Mouse (Mus musculus) spleen, adult 2 months (tissue): ENCODE measurements around the gene B4galt4. TPM values are rescaled to one million over a fixed set of nuclear protein-coding genes. Genes with fewer than 3 reads are reported as not detected.

ENCODE experiments used
- DNase-seq, 2 experiments: peaks; one replicate each; pipeline versions ENCODE4 v3.0.0 to v3.0.0-alpha.2; 2012 to 2021; ENCODE audit warnings: low spot score in 2 of 2, low read depth in 1 of 2
- H3K27ac ChIP-seq: fragments of 200-500 bp; 2 replicates; pipeline ENCODE4 v1.5.1; 2012; ENCODE audit warnings: low read length, inconsistent platforms; ENCODE audit not compliant: insufficient read depth
- H3K27me3 ChIP-seq: fragments of 200-500 bp; 2 replicates; pipeline ENCODE4 v1.6.1; 2012; ENCODE audit warnings: mild to moderate bottlenecking, moderate library complexity, low read length, inconsistent platforms; ENCODE audit not compliant: control insufficient read depth, insufficient read depth
- H3K36me3 ChIP-seq: fragments of 200-500 bp; 2 replicates; pipeline ENCODE4 v1.6.1; 2012; ENCODE audit warnings: mild to moderate bottlenecking, low read length, inconsistent platforms; ENCODE audit not compliant: control insufficient read depth, insufficient read depth
- H3K4me1 ChIP-seq: fragments of 200-500 bp; 2 replicates; pipeline ENCODE4 v1.6.1; 2011; ENCODE audit warnings: inconsistent platforms; ENCODE audit not compliant: control insufficient read depth, insufficient read depth, insufficient read length
- H3K4me3 ChIP-seq: fragments of 200-500 bp; 2 replicates; pipeline ENCODE4 v1.5.1; 2011; ENCODE audit warnings: mild to moderate bottlenecking, inconsistent platforms; ENCODE audit not compliant: insufficient read depth, insufficient read length; ENCODE audit errors: extremely low read depth
- CTCF ChIP-seq: fragments of 200-500 bp; IDR thresholded peaks from 2 replicates; pipeline ENCODE4 v1.5.1; 2011; ENCODE audit warnings: mild to moderate bottlenecking, inconsistent platforms; ENCODE audit not compliant: insufficient read depth, insufficient read length, insufficient replicate concordance; ENCODE audit errors: extremely low read depth
- POLR2A ChIP-seq: fragments of 200-500 bp; IDR thresholded peaks from 2 replicates; pipeline ENCODE4 v1.6.1; 2011; ENCODE audit warnings: low read depth, low read length, inconsistent platforms
- WGBS: fragments of 180-500 bp; shearing (Covaris S2); methylation state at CpG from one replicate; pipeline ENCODE4 v1.1.7; 2018; 5-methylcytosine and 5-hydroxymethylcytosine counted together
- polyA plus RNA-seq: library from polyadenylated mRNA; depleted of rRNA; stranded (reverse); fragments of >200 nt; gene quantifications from 2 replicates; pipeline ENCODE4 v1.2.3, GENCODE M21; 2012; rRNA removed

Gene B4galt4
- polyA plus RNA-seq, result 1.5 and 2.3 TPM in 2 replicates

- DNase-seq, result peak in 1 of 2 experiments; percentile 27
Observed at GRCm38 (mm10) chr16:38742113-38742658, at the start of gene B4galt4. TSS of gene B4galt4 (plus strand) at chr16:38742264.

GRCm38 (mm10) chr16:38694906-38695540, 47.0 kb upstream of the B4galt4 start:
- Histone ChIP-seq H3K27me3 (no peaks in the 10 kb centered on the region), H3K4me1 (no peaks in the 10 kb centered on the region), H3K36me3 (no peaks in the 10 kb centered on the region), H3K4me3 (no peak overlapping the region), H3K27ac (no peak overlapping the region)
- whole genome bisulfite sequencing, result 69% methylated on average over 6 of the region's 6 CpGs
- DNase-seq, result no peak
- no peak for TF ChIP-seq POLR2A

More at GRCm38 (mm10) chr16:38742113-38742658, at the start of gene B4galt4:
- Histone ChIP-seq H3K4me1 (peaks cover 3% of the 10 kb centered on the region; the same call in 1 of the 2 replicates), H3K36me3 (no peaks in the 10 kb centered on the region), H3K4me3 (peak within 1 kb of the TSS; percentile 63), H3K27ac (no peak within 1 kb of the TSS), H3K27me3 (no peaks in the 10 kb centered on the region)
- TF ChIP-seq CTCF (no peak), POLR2A (no peak)
- under 1% methylated on average over 69 of the region's 69 CpGs for WGBS

GRCm38 (mm10) chr16:38695557-38695956, 46.5 kb upstream of the B4galt4 start:
- H3K36me3 ChIP-seq, result no peaks in the 10 kb centered on the region
- DNase-seq, result no peak
- TF ChIP-seq POLR2A (no peak), CTCF (no peak)
- 79% methylated on average over 5 of the region's 5 CpGs for WGBS
- no peak overlapping the region for H3K4me3 ChIP-seq
- no peaks in the 10 kb centered on the region for H3K4me1 ChIP-seq
- H3K27ac ChIP-seq, result no peak overlapping the region
- H3K27me3 ChIP-seq, result no peaks in the 10 kb centered on the region

- DNase-seq, result no peak
- Histone ChIP-seq H3K27me3 (no peaks in the 10 kb centered on the region), H3K4me1 (no peaks in the 10 kb centered on the region), H3K27ac (no peak overlapping the region), H3K36me3 (no peaks in the 10 kb centered on the region), H3K4me3 (no peak overlapping the region)
- WGBS, result 92% methylated on average over 5 of the region's 5 CpGs
- TF ChIP-seq POLR2A (no peak), CTCF (no peak)
Observed at GRCm38 (mm10) chr16:38697611-38698010, 44.5 kb upstream of the B4galt4 start.

- 78% methylated on average over 16 of the region's 16 CpGs for WGBS
- no peaks in the 10 kb centered on the region for H3K4me1 ChIP-seq
- H3K27me3 ChIP-seq, result no peaks in the 10 kb centered on the region
- H3K36me3 ChIP-seq, result no peaks in the 10 kb centered on the region
- H3K4me3 ChIP-seq, result no peak overlapping the region
- no peak overlapping the region for H3K27ac ChIP-seq
- no peak for DNase-seq
- no peak for TF ChIP-seq CTCF
- no peak for TF ChIP-seq POLR2A
Observed at GRCm38 (mm10) chr16:38700392-38701162, 41.5 kb upstream of the B4galt4 start.

- DNase-seq, result no peak
- WGBS, result 15% methylated on average over 9 of the region's 9 CpGs
- H3K4me3 ChIP-seq, result no peak overlapping the region; the same call in 1 of the 2 replicates
- H3K4me1 ChIP-seq, result no peaks in the 10 kb centered on the region; the same call in 1 of the 2 replicates
- H3K36me3 ChIP-seq, result no peaks in the 10 kb centered on the region
- no peaks in the 10 kb centered on the region for H3K27me3 ChIP-seq
- H3K27ac ChIP-seq, result no peak overlapping the region
- no peak for TF ChIP-seq CTCF
- no peak for TF ChIP-seq POLR2A
Observed at GRCm38 (mm10) chr16:38701492-38702185, 40.4 kb upstream of the B4galt4 start.
